Mouse (Mus musculus) E14TG2a.4 (cell line): Measurements from ENCODE around the gene Ankfn1.

Source experiments
- CTCF ChIP-seq: conservative IDR thresholded peaks from 2 replicates; pipeline ENCODE4 v1.5.1; 2014; ENCODE audit warnings: low read length
- NANOG ChIP-seq: IDR thresholded peaks from 2 replicates; pipeline ENCODE4 v1.6.1; 2014; ENCODE audit warnings: borderline replicate concordance, low read length, mixed read lengths

DNA sequence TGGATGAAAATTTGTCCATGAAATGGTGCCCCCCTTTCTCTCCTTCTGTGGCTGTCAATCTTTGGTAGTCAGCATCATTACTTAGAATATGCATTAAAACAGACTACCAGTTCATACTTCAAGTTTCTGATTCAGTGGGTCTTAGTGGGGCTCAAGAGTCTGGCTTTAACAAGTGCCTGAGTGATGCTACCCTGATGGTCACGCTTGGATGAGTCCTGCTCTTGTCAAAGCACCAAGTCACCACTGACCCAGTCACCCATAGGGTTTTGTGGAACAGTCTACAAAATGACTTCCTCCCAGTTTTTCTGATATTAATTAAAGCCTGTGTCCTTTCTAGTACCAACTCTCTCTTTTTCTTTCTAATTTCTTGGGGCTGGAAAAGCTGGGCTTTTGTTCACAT lies 34.0 kb upstream of the Ankfn1 start:
- TF ChIP-seq CTCF (no peak), NANOG (no peak)
